9 mouse cellular contexts compared by ENCODE assay signal in genomic region chr5:142629663-142630025, GRCm38 (mm10). TPM values are rescaled to one million over a fixed set of nuclear protein-coding genes. Genes with fewer than 3 reads are reported as not detected.
A peak's percentile ranks its signal among the peaks of the same experiment; 100 is the strongest.
DNase-seq lines count a peak whose midpoint lies in the region; ATAC-seq and TF ChIP-seq lines count a peak whose summit lies in the region.
"Had no signal": no experiment of that assay in that cellular context is flagged by ENCODE, and none has a peak within 500 bp of the region (broad histone marks: within the 10 kb centered on the region; RNA-seq: fewer than 3 reads in every experiment).

No protein-coding gene starts in this region.

- ATAC-seq in activated CD4-positive, CD25-positive, alpha-beta regulatory T cell, adult 4 months = peak; percentile 4
- peak; percentile 87 for ATAC-seq in midbrain, embryonic 12.5 days (ENCODE audit: low FRiP score, low read depth)

- TF ChIP-seq POLR2A in kidney, adult 2 months (IDR thresholded peaks at IDR 0.05; ENCODE audit: low read depth, low read length) = no peak

- H3K9me3 ChIP-seq in hindbrain, embryonic 10.5 days = no peaks in the 10 kb centered on the region
- no peaks in the 10 kb centered on the region for H3K9me3 ChIP-seq in midbrain, embryonic 12.5 days

- peak overlapping the region; percentile 45 for H3K27ac ChIP-seq in kidney, adult 2 months (ENCODE audit: insufficient read depth, low read depth, low read length)
- H3K27ac ChIP-seq in hindbrain, embryonic 10.5 days = peak overlapping the region; percentile 92
- peak overlapping the region; percentile 69 for H3K27ac ChIP-seq in midbrain, embryonic 12.5 days (replicated peaks)

- peak overlapping the region; percentile 97 for H3K4me2 ChIP-seq in midbrain, embryonic 12.5 days (replicated peaks)

- H3K27me3 ChIP-seq in kidney, adult 2 months (replicated peaks; ENCODE audit: control insufficient read depth, insufficient read depth, low read length) = no peaks in the 10 kb centered on the region
- H3K27me3 ChIP-seq in hindbrain, embryonic 10.5 days (ENCODE audit: insufficient read depth, poor library complexity, severe bottlenecking) = no peaks in the 10 kb centered on the region; the same call in 1 of the 2 replicates
- H3K27me3 ChIP-seq in midbrain, embryonic 12.5 days = no peaks in the 10 kb centered on the region
- H3K27me3 ChIP-seq: Patski had no signal

- no peaks in the 10 kb centered on the region for H3K36me3 ChIP-seq in kidney, adult 2 months (ENCODE audit: control insufficient read depth, insufficient read depth, low read length)
- H3K36me3 ChIP-seq in hindbrain, embryonic 10.5 days = peaks cover 38% of the 10 kb centered on the region
- peaks cover 17% of the 10 kb centered on the region for H3K36me3 ChIP-seq in midbrain, embryonic 12.5 days

- no peak for DNase-seq in kidney, adult 2 months
- no peak for DNase-seq in kidney, adult 11 months
- DNase-seq in hindbrain, embryonic 10.5 days (ENCODE audit: low spot score) = no peak
- DNase-seq in adipocyte (ENCODE audit: low spot score) = no peak
- no peak for DNase-seq in natural killer cell, adult 2 months (ENCODE audit: low spot score in 2 of 2)
- DNase-seq in right cerebral cortex, postnatal 25 days = no peak

- TF ChIP-seq CTCF in kidney, adult 2 months (conservative IDR thresholded peaks at IDR 0.05; ENCODE audit: insufficient read depth, insufficient read length, low read depth, low read length) = no peak

- peaks cover 9% of the 10 kb centered on the region for H3K4me1 ChIP-seq in kidney, adult 2 months (ENCODE audit: control insufficient read depth, insufficient read depth, low read length)
- peaks cover 25% of the 10 kb centered on the region for H3K4me1 ChIP-seq in hindbrain, embryonic 10.5 days (replicated peaks)
- peaks cover 17% of the 10 kb centered on the region for H3K4me1 ChIP-seq in midbrain, embryonic 12.5 days

- peak overlapping the region; percentile 95 for H3K9ac ChIP-seq in midbrain, embryonic 12.5 days (replicated peaks)

- H3K4me3 ChIP-seq in kidney, adult 2 months (ENCODE audit: insufficient read depth, low read depth, low read length) = peak overlapping the region; percentile 74
- peak overlapping the region; percentile 99 for H3K4me3 ChIP-seq in hindbrain, embryonic 10.5 days
- H3K4me3 ChIP-seq in midbrain, embryonic 12.5 days = peak overlapping the region; percentile 88

- 1% methylated on average over 41 of the region's 41 CpGs for WGBS in kidney, adult 2 months
- WGBS in hindbrain, embryonic 10.5 days = under 1% methylated on average over 41 of the region's 41 CpGs
- under 1% methylated on average over 41 of the region's 41 CpGs for WGBS in midbrain, embryonic 12.5 days

RNA-seq across cellular contexts. Expression of gene Wipi2, which starts 2.1 kb away (rescaled TPM):
- polyA plus RNA-seq in kidney, adult 2 months (2012; rRNA removed) = 61.0 and 63.7 TPM in 2 replicates
- 10 to 100 TPM; 14.6 to 15.9 TPM for polyA plus RNA-seq in activated CD4-positive, CD25-positive, alpha-beta regulatory T cell, adult 4 months (2017; shearing (Covaris generic))
- 55.6 and 61.6 TPM in 2 replicates for polyA plus RNA-seq in hindbrain, embryonic 10.5 days (2016; fragmentation: Nextera tagmentation; extraction: Ambion mirVana)
- polyA plus RNA-seq in midbrain, embryonic 12.5 days (2016; fragmentation: Nextera tagmentation; extraction: Ambion mirVana) = 65.1 and 67.6 TPM in 2 replicates

RNA-seq across cellular contexts. Expression of gene Mmd2, which starts 21.0 kb away (rescaled TPM):
- 1.5 and 1.8 TPM in 2 replicates for polyA plus RNA-seq in kidney, adult 2 months (2012; rRNA removed)
- polyA plus RNA-seq in activated CD4-positive, CD25-positive, alpha-beta regulatory T cell, adult 4 months (2017; shearing (Covaris generic)) = not detected
- 4.3 and 4.7 TPM in 2 replicates for polyA plus RNA-seq in hindbrain, embryonic 10.5 days (2016; fragmentation: Nextera tagmentation; extraction: Ambion mirVana)
- polyA plus RNA-seq in midbrain, embryonic 12.5 days (2016; fragmentation: Nextera tagmentation; extraction: Ambion mirVana) = 10.4 and 11.4 TPM in 2 replicates
- polyA plus RNA-seq: Patski had no signal
